Mouse (Mus musculus) thymus, adult 2 months (tissue): ENCODE results near the gene Tbc1d32. TPM values are rescaled to one million over a fixed set of nuclear protein-coding genes. Genes with fewer than 3 reads are reported as not detected.

ENCODE experiments used
- DNase-seq: peaks from one replicate; pipeline ENCODE4 v3.0.0; 2021
- H3K27ac ChIP-seq: fragments of 200-500 bp; 2 replicates; pipeline ENCODE4 v1.5.1; 2012; ENCODE audit warnings: low read length, control low read depth; ENCODE audit not compliant: control insufficient read depth, insufficient read depth
- H3K27me3 ChIP-seq: fragments of 200-500 bp; 2 replicates; pipeline ENCODE4 v1.6.1; 2012; ENCODE audit warnings: mild to moderate bottlenecking, low read length, moderate library complexity, mixed read lengths; ENCODE audit not compliant: control insufficient read depth, insufficient read depth
- H3K36me3 ChIP-seq: fragments of 200-500 bp; 2 replicates; pipeline ENCODE4 v1.6.1; 2012; ENCODE audit warnings: mild to moderate bottlenecking, low read length, moderate library complexity; ENCODE audit not compliant: control insufficient read depth, insufficient read depth
- H3K4me1 ChIP-seq: fragments of 200-500 bp; replicated peaks from 2 replicates; pipeline ENCODE4 v1.6.1; 2012; ENCODE audit warnings: low read length; ENCODE audit not compliant: control insufficient read depth, insufficient read depth
- H3K4me3 ChIP-seq: fragments of 200-500 bp; 2 replicates; pipeline ENCODE4 v1.5.1; 2012; ENCODE audit warnings: mild to moderate bottlenecking, low read length, control low read depth, moderate library complexity; ENCODE audit not compliant: control insufficient read depth, insufficient read depth
- CTCF ChIP-seq: fragments of 200-500 bp; IDR thresholded peaks from 2 replicates; pipeline ENCODE4 v1.5.1; 2012; ENCODE audit warnings: mild to moderate bottlenecking, control low read depth, low read length, moderate library complexity, borderline replicate concordance; ENCODE audit not compliant: control insufficient read depth, poor library complexity, insufficient read depth; ENCODE audit errors: extremely low read depth
- POLR2A ChIP-seq: fragments of 200-500 bp; IDR thresholded peaks from 2 replicates; pipeline ENCODE4 v1.6.1; 2012; ENCODE audit warnings: mild to moderate bottlenecking, low read length, control low read depth, moderate library complexity; ENCODE audit not compliant: control insufficient read depth, poor library complexity, insufficient read depth; ENCODE audit errors: extremely low read depth
- WGBS: fragments of 180-500 bp; shearing (Covaris S2); methylation state at CpG from one replicate; pipeline ENCODE4 v1.1.7; 2018; 5-methylcytosine and 5-hydroxymethylcytosine counted together
- polyA plus RNA-seq: library from polyadenylated mRNA; depleted of rRNA; stranded (reverse); fragments of >200 nt; gene quantifications from 2 replicates; pipeline ENCODE4 v1.2.3, GENCODE M21; 2012

Tbc1d32 gene
- polyA plus RNA-seq, 1 experiment = 0.54 TPM

DNA sequence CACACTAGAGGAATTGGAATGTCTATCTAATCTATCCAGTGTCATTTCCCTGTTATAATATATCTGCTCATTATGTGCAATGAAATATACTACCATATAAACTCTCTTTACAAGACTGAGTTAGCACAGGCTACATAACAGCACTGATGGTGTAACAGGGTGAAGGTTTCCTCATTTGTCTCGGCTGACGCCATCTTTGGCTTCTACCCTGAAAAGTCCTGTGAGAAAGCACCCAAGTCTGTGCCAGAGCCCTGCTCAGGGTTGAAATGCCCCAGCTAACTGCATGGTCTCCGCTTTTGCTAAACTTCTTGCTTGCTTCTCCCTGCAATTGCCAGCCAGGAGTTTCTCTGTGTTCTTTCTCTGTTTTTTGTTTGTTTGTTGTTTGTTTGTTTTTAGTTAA lies 129.4 kb downstream of the Tbc1d32 start:
- Histone ChIP-seq H3K36me3 (no peaks in the 10 kb centered on the region), H3K4me3 (no peak overlapping the region), H3K4me1 (no peaks in the 10 kb centered on the region), H3K27me3 (no peaks in the 10 kb centered on the region), H3K27ac (no peak overlapping the region)
- TF ChIP-seq CTCF = no peak
- no peak for TF ChIP-seq POLR2A
- WGBS = 97% methylated on average over 3 of the region's 3 CpGs
- no peak for DNase-seq

DNA sequence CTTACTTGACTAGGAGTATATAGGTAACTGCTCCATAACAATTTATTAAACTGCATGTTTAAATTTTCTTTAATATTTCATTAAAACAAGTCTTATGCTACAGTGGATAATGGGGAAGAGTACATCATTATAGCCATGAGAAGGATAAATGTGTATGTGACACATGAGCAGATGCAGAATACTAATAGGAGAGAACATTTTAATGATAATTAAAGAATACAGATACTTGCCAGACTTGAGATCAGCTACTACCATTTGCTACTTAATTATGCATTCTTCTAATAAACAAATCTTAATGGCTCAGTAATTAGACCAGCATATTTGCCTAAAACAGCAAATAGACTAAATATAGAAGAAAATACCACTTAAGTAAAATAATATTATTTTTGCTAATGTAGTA lies 131.7 kb downstream of the Tbc1d32 start:
- H3K4me1 ChIP-seq = no peaks in the 10 kb centered on the region
- no peaks in the 10 kb centered on the region for H3K27me3 ChIP-seq
- DNase-seq = no peak
- TF ChIP-seq POLR2A (no peak), CTCF (no peak)
- H3K36me3 ChIP-seq = no peaks in the 10 kb centered on the region
- no peak overlapping the region for H3K27ac ChIP-seq
- H3K4me3 ChIP-seq = no peak overlapping the region

DNA sequence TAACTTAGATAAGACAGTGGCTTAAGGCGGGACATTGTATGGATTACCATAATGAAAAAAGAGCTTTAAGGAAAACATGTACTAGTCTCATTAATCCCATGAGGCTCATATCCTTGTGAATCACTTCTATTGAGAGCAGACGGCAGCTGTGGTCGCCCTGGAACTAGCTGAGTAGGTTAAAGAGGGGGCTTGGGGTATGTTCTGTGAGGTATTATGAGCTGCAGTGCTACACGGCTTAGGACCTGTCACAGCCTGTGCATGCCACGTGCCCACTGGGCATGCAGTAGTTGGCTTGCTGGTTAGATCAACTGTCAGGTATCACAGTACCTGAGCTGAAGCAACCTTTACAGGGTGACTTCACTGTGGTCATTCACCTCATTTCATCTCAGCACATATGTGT lies 133.9 kb downstream of the Tbc1d32 start:
- Histone ChIP-seq H3K4me1 (no peaks in the 10 kb centered on the region), H3K27me3 (no peaks in the 10 kb centered on the region), H3K27ac (no peak overlapping the region), H3K4me3 (no peak overlapping the region), H3K36me3 (no peaks in the 10 kb centered on the region)
- DNase-seq = no peak
- WGBS = 94% methylated on average over 5 of the region's 5 CpGs
- TF ChIP-seq CTCF (no peak), POLR2A (no peak)

DNA sequence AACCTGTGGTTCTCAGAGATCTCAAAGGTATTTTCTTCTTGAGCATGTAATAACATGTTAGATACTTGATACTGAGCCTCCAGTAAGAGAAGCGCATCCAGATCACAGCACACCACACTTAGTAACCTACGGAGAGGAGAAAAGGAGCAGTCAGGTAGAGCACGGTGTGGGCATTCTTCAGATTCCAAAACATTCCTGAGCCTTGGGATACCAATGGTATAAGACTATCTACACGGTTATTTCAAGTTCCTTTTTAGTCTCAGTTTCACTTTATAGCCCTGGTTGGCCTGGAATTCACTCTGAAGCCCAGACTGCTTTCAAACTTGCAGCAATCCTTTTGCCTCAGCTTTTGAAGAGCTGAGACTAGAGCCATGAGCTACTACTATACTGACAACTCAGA lies 138.8 kb downstream of the Tbc1d32 start:
- TF ChIP-seq POLR2A (no peak), CTCF (no peak)
- Histone ChIP-seq H3K27ac (no peak overlapping the region), H3K36me3 (no peaks in the 10 kb centered on the region), H3K4me3 (no peak overlapping the region), H3K4me1 (no peaks in the 10 kb centered on the region), H3K27me3 (no peaks in the 10 kb centered on the region)
- no peak for DNase-seq
- WGBS = 91% methylated on average over 4 of the region's 4 CpGs

DNA sequence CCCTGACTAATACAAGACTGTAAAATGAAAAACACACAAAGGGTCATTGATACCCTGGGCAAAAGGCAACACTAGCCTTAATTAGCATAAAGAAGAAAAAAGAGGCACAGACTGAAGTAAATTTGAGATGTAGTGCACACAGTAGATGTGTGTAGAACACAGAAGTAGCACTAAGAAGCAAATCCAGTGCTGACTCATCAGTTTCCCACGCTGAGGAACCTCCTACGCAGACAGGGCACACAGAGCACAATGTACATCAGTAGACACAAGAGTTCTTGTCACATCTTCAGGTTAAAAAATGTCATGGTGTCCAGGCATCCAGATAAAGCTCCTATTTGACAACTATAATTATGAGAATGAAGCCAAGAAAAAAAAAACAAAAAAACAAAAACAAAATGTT lies 165.7 kb downstream of the Tbc1d32 start:
- TF ChIP-seq POLR2A (no peak), CTCF (no peak)
- no peak for DNase-seq
- Histone ChIP-seq H3K4me1 (no peaks in the 10 kb centered on the region), H3K4me3 (no peak overlapping the region), H3K36me3 (no peaks in the 10 kb centered on the region), H3K27me3 (no peaks in the 10 kb centered on the region), H3K27ac (no peak overlapping the region)
- WGBS = 92% methylated on average over 2 of the region's 2 CpGs

DNA sequence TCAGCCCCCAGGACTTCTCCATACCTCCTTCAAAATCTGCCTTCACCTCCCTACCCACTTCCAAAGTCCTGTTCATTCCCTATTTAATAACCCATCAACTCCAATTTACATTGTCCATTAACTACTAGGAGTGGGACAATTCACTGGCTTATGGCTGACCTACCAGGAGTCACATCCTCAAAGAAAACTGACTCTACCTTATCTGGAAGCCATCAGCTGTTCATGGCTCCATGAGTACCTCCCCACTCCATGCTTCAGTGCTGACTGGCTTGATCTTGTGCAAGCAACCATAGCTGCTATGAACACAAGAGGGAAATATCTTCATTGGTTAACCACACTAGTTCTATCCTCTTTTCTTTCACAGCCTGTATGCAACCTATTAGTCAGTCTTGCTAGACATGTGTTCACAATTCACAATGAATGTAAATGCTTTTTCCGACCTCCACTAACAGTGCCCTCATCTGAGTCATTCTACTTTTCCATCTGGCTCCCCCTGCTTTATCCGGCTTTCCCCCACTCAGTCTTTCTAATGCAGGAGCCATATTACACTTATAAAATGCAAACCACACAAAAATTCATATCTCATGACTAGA lies 167.2 kb downstream of the Tbc1d32 start:
- Histone ChIP-seq H3K36me3 (no peaks in the 10 kb centered on the region), H3K4me3 (no peak overlapping the region), H3K27me3 (no peaks in the 10 kb centered on the region), H3K27ac (no peak overlapping the region), H3K4me1 (no peaks in the 10 kb centered on the region)
- 94% methylated on average over 2 of the region's 2 CpGs for WGBS
- DNase-seq = no peak
- TF ChIP-seq POLR2A (no peak), CTCF (no peak)

DNA sequence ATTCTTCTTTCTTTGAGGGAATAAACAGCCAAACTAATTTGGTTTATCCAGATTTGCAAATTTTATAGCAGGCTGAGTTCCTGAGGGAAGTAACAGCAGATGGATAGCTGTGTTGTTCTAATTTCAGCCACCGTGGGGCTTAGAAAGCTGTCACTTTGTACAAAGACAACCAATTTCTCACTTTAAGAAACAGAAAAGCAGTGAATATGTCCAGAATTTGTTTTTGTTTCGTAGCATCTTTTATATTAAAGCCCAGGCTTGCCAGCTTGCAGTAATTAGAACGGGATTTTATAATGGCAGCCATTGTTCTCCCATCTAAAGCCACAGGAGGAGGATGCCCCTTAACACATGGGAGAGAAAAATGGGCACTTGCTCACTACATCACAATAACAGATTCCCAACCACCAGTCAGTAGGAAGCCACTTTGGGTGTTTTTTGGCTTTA lies 169.5 kb downstream of the Tbc1d32 start:
- no peaks in the 10 kb centered on the region for H3K36me3 ChIP-seq
- H3K27me3 ChIP-seq = no peaks in the 10 kb centered on the region
- no peak for DNase-seq
- TF ChIP-seq POLR2A = no peak
- no peak for TF ChIP-seq CTCF
- WGBS = 91% methylated on average over 3 of the region's 3 CpGs
- H3K4me3 ChIP-seq = no peak overlapping the region
- no peak overlapping the region for H3K27ac ChIP-seq
- H3K4me1 ChIP-seq = no peaks in the 10 kb centered on the region
